In the genomic region with DNA sequence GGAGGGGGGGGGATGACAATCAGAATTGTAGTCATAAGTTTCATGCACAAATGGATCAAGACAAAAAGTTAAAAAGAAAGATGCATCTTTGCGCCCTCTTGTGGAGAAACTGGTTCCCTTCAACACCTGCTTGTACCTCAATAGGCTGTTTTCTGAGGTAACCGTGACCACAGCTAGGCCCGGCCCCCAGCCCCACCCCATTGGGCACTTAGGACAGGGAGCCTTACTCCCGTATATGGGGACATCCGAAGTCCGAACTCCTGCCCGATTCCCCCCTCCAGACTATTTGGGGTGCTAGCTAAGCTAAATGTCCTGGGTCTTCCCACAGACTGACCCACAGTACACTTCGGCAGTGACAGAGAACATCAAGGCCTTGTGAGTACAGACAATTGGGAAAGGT, we compare ENCODE assay signal across 8 mouse cellular contexts. TPM values are rescaled to one million over a fixed set of nuclear protein-coding genes. Genes with fewer than 3 reads are reported as not detected.
DNase-seq lines count a peak whose midpoint lies in the region; ATAC-seq and TF ChIP-seq lines count a peak whose summit lies in the region.

No protein-coding gene starts in this region.

- TF ChIP-seq POLR2A in cerebellum, adult 2 months (IDR thresholded peaks at IDR 0.05; ENCODE audit: borderline replicate concordance, insufficient read depth, low read length) = no peak
- no peak for TF ChIP-seq POLR2A in small intestine, adult 2 months (IDR thresholded peaks at IDR 0.05; ENCODE audit: low read depth, low read length)

- TF ChIP-seq CTCF in cerebellum, adult 2 months (IDR thresholded peaks at IDR 0.05; ENCODE audit: borderline replicate concordance, insufficient read depth, low read depth, low read length) = peak; percentile 57; the same call in 1 of the 2 replicates
- peak; percentile 74 for TF ChIP-seq CTCF in lung, postnatal 0 days (IDR thresholded peaks at IDR 0.05)
- peak; percentile 54; the same call in 1 of the 2 replicates for TF ChIP-seq CTCF in small intestine, adult 2 months (IDR thresholded peaks at IDR 0.05; ENCODE audit: extremely low read depth, insufficient read length, insufficient replicate concordance, low read depth, low read length)

- 23% methylated on average over 8 of the region's 8 CpGs for WGBS in cerebellum, adult 2 months
- 19% methylated on average over 8 of the region's 8 CpGs for WGBS in forebrain, embryonic 15.5 days
- WGBS in kidney, embryonic 15.5 days = 22% methylated on average over 8 of the region's 8 CpGs
- 36% methylated on average over 8 of the region's 8 CpGs for WGBS in lung, postnatal 0 days
- WGBS in small intestine, adult 2 months = 25% methylated on average over 8 of the region's 8 CpGs

- no peaks in the 10 kb centered on the region for H3K9me3 ChIP-seq in forebrain, embryonic 15.5 days
- H3K9me3 ChIP-seq in kidney, embryonic 15.5 days (replicated peaks) = no peaks in the 10 kb centered on the region
- H3K9me3 ChIP-seq in lung, postnatal 0 days (ENCODE audit: low read length) = no peaks in the 10 kb centered on the region

- no peak overlapping the region for H3K9ac ChIP-seq in forebrain, embryonic 15.5 days (replicated peaks)
- no peak overlapping the region for H3K9ac ChIP-seq in kidney, embryonic 15.5 days
- no peak overlapping the region for H3K9ac ChIP-seq in lung, postnatal 0 days (replicated peaks; ENCODE audit: low read depth)

- peak overlapping the region; percentile 40 for H3K4me2 ChIP-seq in forebrain, embryonic 15.5 days (replicated peaks)
- peak overlapping the region; percentile 57 for H3K4me2 ChIP-seq in kidney, embryonic 15.5 days
- H3K4me2 ChIP-seq in lung, postnatal 0 days (replicated peaks; ENCODE audit: low read depth, low read length) = peak overlapping the region; percentile 50

- peak; percentile 37 for DNase-seq in urinary bladder, postnatal 25 days (ENCODE audit: low spot score)
- no peak for DNase-seq in urinary bladder, postnatal 10 days (ENCODE audit: low spot score)
- peak; percentile 67 to 72 for DNase-seq in cerebellum, adult 2 months
- DNase-seq in lung, postnatal 0 days (ENCODE audit: low spot score) = peak; percentile 86
- DNase-seq in urinary bladder, adult 2 months (ENCODE audit: low spot score) = no peak

- no peak overlapping the region for H3K4me3 ChIP-seq in cerebellum, adult 2 months (replicated peaks; ENCODE audit: insufficient read depth, low read depth, low read length)
- no peak overlapping the region for H3K4me3 ChIP-seq in forebrain, embryonic 15.5 days
- H3K4me3 ChIP-seq in kidney, embryonic 15.5 days (replicated peaks) = 0 out of 2 replicates have a peak overlapping the region, but pooled peaks have one; percentile 32
- 0 out of 2 replicates have a peak overlapping the region, but pooled peaks have one; percentile 2 for H3K4me3 ChIP-seq in lung, postnatal 0 days (ENCODE audit: low read depth, low read length)
- no peak overlapping the region for H3K4me3 ChIP-seq in small intestine, adult 2 months (ENCODE audit: low read depth, low read length)

- peaks cover 35% of the 10 kb centered on the region for H3K36me3 ChIP-seq in forebrain, embryonic 15.5 days
- peaks cover 43% of the 10 kb centered on the region for H3K36me3 ChIP-seq in kidney, embryonic 15.5 days
- peaks cover 34% of the 10 kb centered on the region; the same call in 1 of the 2 replicates for H3K36me3 ChIP-seq in lung, postnatal 0 days (ENCODE audit: insufficient read depth, low read length)
- peaks cover 41% of the 10 kb centered on the region for H3K36me3 ChIP-seq in small intestine, adult 2 months (ENCODE audit: control insufficient read depth, insufficient read depth, low read length)

- no peaks in the 10 kb centered on the region for H3K27me3 ChIP-seq in cerebellum, adult 2 months (ENCODE audit: control insufficient read depth, insufficient read depth, low read length)
- no peaks in the 10 kb centered on the region for H3K27me3 ChIP-seq in forebrain, embryonic 15.5 days
- H3K27me3 ChIP-seq in kidney, embryonic 15.5 days = no peaks in the 10 kb centered on the region
- no peaks in the 10 kb centered on the region for H3K27me3 ChIP-seq in lung, postnatal 0 days (replicated peaks; ENCODE audit: insufficient read depth, low read length)
- H3K27me3 ChIP-seq in small intestine, adult 2 months (ENCODE audit: control insufficient read depth, insufficient read depth, low read length) = no peaks in the 10 kb centered on the region

- ATAC-seq in forebrain, embryonic 15.5 days (replicated peaks) = no peak
- ATAC-seq in kidney, embryonic 15.5 days (replicated peaks; ENCODE audit: low FRiP score) = no peak
- ATAC-seq in lung, postnatal 0 days = peak; percentile 44

- H3K4me1 ChIP-seq in cerebellum, adult 2 months (ENCODE audit: control insufficient read depth, insufficient read depth, low read length) = peaks cover 40% of the 10 kb centered on the region
- H3K4me1 ChIP-seq in forebrain, embryonic 15.5 days = peaks cover 48% of the 10 kb centered on the region
- H3K4me1 ChIP-seq in kidney, embryonic 15.5 days = peaks cover 55% of the 10 kb centered on the region
- peaks cover 20% of the 10 kb centered on the region; the same call in 1 of the 2 replicates for H3K4me1 ChIP-seq in lung, postnatal 0 days (ENCODE audit: insufficient read depth, low read depth, low read length)
- peaks cover 41% of the 10 kb centered on the region for H3K4me1 ChIP-seq in small intestine, adult 2 months (ENCODE audit: control insufficient read depth, insufficient read depth, insufficient read length, low read length)

- H3K27ac ChIP-seq in cerebellum, adult 2 months (ENCODE audit: insufficient read depth, low read length) = no peak overlapping the region
- H3K27ac ChIP-seq in forebrain, embryonic 15.5 days (replicated peaks) = no peak overlapping the region
- no peak overlapping the region for H3K27ac ChIP-seq in kidney, embryonic 15.5 days
- no peak overlapping the region for H3K27ac ChIP-seq in lung, postnatal 0 days (ENCODE audit: low read length)
- no peak overlapping the region for H3K27ac ChIP-seq in small intestine, adult 2 months (ENCODE audit: insufficient read depth, low read depth, low read length)

- no peak for TF ChIP-seq EP300 in lung, postnatal 0 days (IDR thresholded peaks at IDR 0.05)

RNA-seq across cellular contexts. Expression of a gene that starts 7.0 kb away (rescaled TPM):
- polyA plus RNA-seq in cerebellum, adult 2 months (2012; rRNA removed) = 9.0 and 12.8 TPM in 2 replicates
- 2.4 and 3.1 TPM in 2 replicates for polyA plus RNA-seq in forebrain, embryonic 15.5 days (2015; fragmentation: Nextera tagmentation; extraction: Ambion mirVana)
- 1.4 and 1.9 TPM in 2 replicates for polyA plus RNA-seq in kidney, embryonic 15.5 days (2015; fragmentation: Nextera tagmentation; extraction: Ambion mirVana)
- polyA plus RNA-seq in lung, postnatal 0 days (2015; fragmentation: Nextera tagmentation; extraction: Ambion mirVana) = 21.8 and 21.9 TPM in 2 replicates
- polyA plus RNA-seq in small intestine, adult 2 months (2012; rRNA removed) = 44.3 and 51.3 TPM in 2 replicates
- 16.8 and 36.1 TPM in 2 replicates for polyA plus RNA-seq in urinary bladder, adult 2 months (2012; rRNA removed)

RNA-seq across cellular contexts. Expression of a gene that starts 20.7 kb away (rescaled TPM):
- polyA plus RNA-seq in cerebellum, adult 2 months (2012; rRNA removed) = 65.1 and 68.9 TPM in 2 replicates
- polyA plus RNA-seq in forebrain, embryonic 15.5 days (2015; fragmentation: Nextera tagmentation; extraction: Ambion mirVana) = 40.3 and 46.3 TPM in 2 replicates
- 37.3 and 37.5 TPM in 2 replicates for polyA plus RNA-seq in kidney, embryonic 15.5 days (2015; fragmentation: Nextera tagmentation; extraction: Ambion mirVana)
- 43.4 and 44.4 TPM in 2 replicates for polyA plus RNA-seq in lung, postnatal 0 days (2015; fragmentation: Nextera tagmentation; extraction: Ambion mirVana)
- polyA plus RNA-seq in small intestine, adult 2 months (2012; rRNA removed) = 116 and 171 TPM in 2 replicates
- polyA plus RNA-seq in urinary bladder, adult 2 months (2012; rRNA removed) = 47.4 and 54.3 TPM in 2 replicates

RNA-seq across cellular contexts. Expression of a gene that starts 20.8 kb away (rescaled TPM):
- 377 and 381 TPM in 2 replicates for polyA plus RNA-seq in cerebellum, adult 2 months (2012; rRNA removed)
- 285 and 303 TPM in 2 replicates for polyA plus RNA-seq in forebrain, embryonic 15.5 days (2015; fragmentation: Nextera tagmentation; extraction: Ambion mirVana)
- 233 and 259 TPM in 2 replicates for polyA plus RNA-seq in kidney, embryonic 15.5 days (2015; fragmentation: Nextera tagmentation; extraction: Ambion mirVana)
- polyA plus RNA-seq in lung, postnatal 0 days (2015; fragmentation: Nextera tagmentation; extraction: Ambion mirVana) = 405 and 426 TPM in 2 replicates
- polyA plus RNA-seq in small intestine, adult 2 months (2012; rRNA removed) = 89.1 and 171 TPM in 2 replicates
- polyA plus RNA-seq in urinary bladder, adult 2 months (2012; rRNA removed) = 317 and 373 TPM in 2 replicates

RNA-seq across cellular contexts. Expression of a gene that starts 57.2 kb away (rescaled TPM):
- 22.5 and 24.2 TPM in 2 replicates for polyA plus RNA-seq in cerebellum, adult 2 months (2012; rRNA removed)
- polyA plus RNA-seq in forebrain, embryonic 15.5 days (2015; fragmentation: Nextera tagmentation; extraction: Ambion mirVana) = 28.6 and 31.9 TPM in 2 replicates
- 19.3 and 20.0 TPM in 2 replicates for polyA plus RNA-seq in kidney, embryonic 15.5 days (2015; fragmentation: Nextera tagmentation; extraction: Ambion mirVana)
- polyA plus RNA-seq in lung, postnatal 0 days (2015; fragmentation: Nextera tagmentation; extraction: Ambion mirVana) = 6.9 and 9.0 TPM in 2 replicates
- polyA plus RNA-seq in small intestine, adult 2 months (2012; rRNA removed) = 0.95 and 3.8 TPM in 2 replicates
- 8.7 and 11.5 TPM in 2 replicates for polyA plus RNA-seq in urinary bladder, adult 2 months (2012; rRNA removed)

Comparison
In these comparisons a context has a peak if more than half of its experiments do, and no peak if none do; other contexts are left out.
1. DNase-seq: peak in urinary bladder, postnatal 25 days (single experiment), cerebellum, adult 2 months (2 of 2) and lung, postnatal 0 days (single experiment); none in urinary bladder, postnatal 10 days (single experiment) and urinary bladder, adult 2 months (single experiment).
2. H3K4me3 ChIP-seq: peak in kidney, embryonic 15.5 days (single experiment) and lung, postnatal 0 days (single experiment); none in cerebellum, adult 2 months (single experiment), forebrain, embryonic 15.5 days (single experiment) and small intestine, adult 2 months (single experiment).
3. Peak in every context shown above with its lines, with median percentiles within 50 percentile points of each other: CTCF ChIP-seq and H3K4me2 ChIP-seq.